In genomic region chr3:117788800-117789693, GRCm38 (mm10) we compare ENCODE assay signal across 7 mouse cellular contexts.
DNase-seq lines count a peak whose midpoint lies in the region; ATAC-seq and TF ChIP-seq lines count a peak whose summit lies in the region.

No protein-coding gene starts in this region.

- H3K4me1 ChIP-seq in neural tube, embryonic 11.5 days (ENCODE audit: control insufficient read depth, insufficient read depth, low read length) = no peaks in the 10 kb centered on the region
- H3K4me1 ChIP-seq in midbrain, embryonic 12.5 days = no peaks in the 10 kb centered on the region

- WGBS in neural tube, embryonic 11.5 days = 73% methylated on average over 14 of the region's 14 CpGs
- 69% methylated on average over 14 of the region's 14 CpGs for WGBS in midbrain, embryonic 12.5 days

- peak; percentile 58; the same call in 1 of the 2 replicates for ATAC-seq in neural tube, embryonic 11.5 days (ENCODE audit: insufficient read depth, low FRiP score, low TSS enrichment)
- peak; percentile 77 for ATAC-seq in midbrain, embryonic 12.5 days (ENCODE audit: low FRiP score, low read depth)
- no peak for ATAC-seq in erythroid progenitor cell, adult 5-6 weeks (replicated peaks; ENCODE audit: low FRiP score, poor library complexity, severe bottlenecking)

- no peak overlapping the region for H3K9ac ChIP-seq in neural tube, embryonic 11.5 days (ENCODE audit: low read length)
- H3K9ac ChIP-seq in midbrain, embryonic 12.5 days (replicated peaks) = no peak overlapping the region

- no peaks in the 10 kb centered on the region for H3K9me3 ChIP-seq in neural tube, embryonic 11.5 days (ENCODE audit: control insufficient read depth, low read length)
- no peaks in the 10 kb centered on the region for H3K9me3 ChIP-seq in midbrain, embryonic 12.5 days

- no peak overlapping the region for H3K4me3 ChIP-seq in neural tube, embryonic 11.5 days (ENCODE audit: low read depth, low read length)
- H3K4me3 ChIP-seq in layer of hippocampus, adult 2 months = peak overlapping the region; percentile 45
- no peak overlapping the region for H3K4me3 ChIP-seq in midbrain, embryonic 12.5 days

- H3K27me3 ChIP-seq in neural tube, embryonic 11.5 days (ENCODE audit: control insufficient read depth, insufficient read depth, low read length) = no peaks in the 10 kb centered on the region
- H3K27me3 ChIP-seq in midbrain, embryonic 12.5 days = no peaks in the 10 kb centered on the region

- H3K4me2 ChIP-seq in neural tube, embryonic 11.5 days (ENCODE audit: low read depth) = no peak overlapping the region
- no peak overlapping the region for H3K4me2 ChIP-seq in midbrain, embryonic 12.5 days (replicated peaks)

- DNase-seq in neural tube, embryonic 11.5 days (ENCODE audit: low spot score) = no peak
- no peak for DNase-seq in neural tube, embryonic 10.5 days (ENCODE audit: extremely low spot score, low spot score)
- DNase-seq in frontal cortex, adult 2 months (ENCODE audit: extremely low spot score in 1 of 2, low spot score in 1 of 2) = peak; percentile 14 to 76
- DNase-seq in layer of hippocampus, adult 2 months (ENCODE audit: low spot score in 2 of 2) = peak; percentile 65 to 77
- no peak for DNase-seq in urinary bladder, postnatal 14 days (ENCODE audit: low spot score)

- TF ChIP-seq CTCF in layer of hippocampus, adult 2 months (conservative IDR thresholded peaks at IDR 0.05) = peak; percentile 82

- H3K36me3 ChIP-seq in neural tube, embryonic 11.5 days (ENCODE audit: control insufficient read depth, insufficient read depth, low read length) = no peaks in the 10 kb centered on the region
- H3K36me3 ChIP-seq in midbrain, embryonic 12.5 days = no peaks in the 10 kb centered on the region

- no peak overlapping the region for H3K27ac ChIP-seq in neural tube, embryonic 11.5 days (ENCODE audit: low read depth, low read length)
- peak overlapping the region; percentile 39 for H3K27ac ChIP-seq in layer of hippocampus, adult 2 months
- no peak overlapping the region for H3K27ac ChIP-seq in midbrain, embryonic 12.5 days (replicated peaks)

Comparison
In these comparisons a context has a peak if more than half of its experiments do, and no peak if none do; other contexts are left out.
1. DNase-seq: peak in frontal cortex, adult 2 months (2 of 2) and layer of hippocampus, adult 2 months (2 of 2); none in neural tube, embryonic 11.5 days (single experiment), neural tube, embryonic 10.5 days (single experiment) and urinary bladder, postnatal 14 days (single experiment).